Mouse (Mus musculus): ENCODE results near the gene Klf13. TPM values are rescaled to one million over a fixed set of nuclear protein-coding genes. Genes with fewer than 3 reads are reported as not detected.

The Klf13 gene
- polyA plus RNA-seq, 1 experiment from 2014 or later, result 26.9 TPM

GRCm38 (mm10) chr7:63984329-63984728 is 45.6 kb upstream of the Klf13 start:
- ATAC-seq (ENCODE audit: low FRiP score, low TSS enrichment) (no peak), DNase-seq (ENCODE audit: low spot score) (no peak)
- TF ChIP-seq EP300 (optimal IDR thresholded peaks at IDR 0.05) (no peak), CTCF (IDR thresholded peaks at IDR 0.05; ENCODE audit: low read depth) (no peak)
- no peaks in the 10 kb centered on the region for H3K9me3 ChIP-seq (ENCODE audit: control insufficient read depth, low read length)
- WGBS, result 73% methylated on average over 2 of the region's 2 CpGs
- no peak overlapping the region for H3K4me2 ChIP-seq (replicated peaks; ENCODE audit: low read depth)
- H3K27me3 ChIP-seq (ENCODE audit: control insufficient read depth, insufficient read depth, low read length), result no peaks in the 10 kb centered on the region
- H3K9ac ChIP-seq (ENCODE audit: low read length), result no peak overlapping the region
- no peak overlapping the region for H3K27ac ChIP-seq (replicated peaks)
- no peak overlapping the region for H3K4me3 ChIP-seq (ENCODE audit: low read depth, low read length)
- H3K4me1 ChIP-seq (replicated peaks; ENCODE audit: control insufficient read depth, insufficient read depth), result no peaks in the 10 kb centered on the region
- H3K36me3 ChIP-seq (ENCODE audit: control insufficient read depth, insufficient read depth, low read length), result no peaks in the 10 kb centered on the region

GRCm38 (mm10) chr7:63977631-63978030 is 38.9 kb upstream of the Klf13 start:
- TF ChIP-seq EP300 (optimal IDR thresholded peaks at IDR 0.05) (no peak), CTCF (IDR thresholded peaks at IDR 0.05; ENCODE audit: low read depth) (no peak)
- Histone ChIP-seq H3K4me1 (replicated peaks; ENCODE audit: control insufficient read depth, insufficient read depth) (no peaks in the 10 kb centered on the region), H3K9me3 (ENCODE audit: control insufficient read depth, low read length) (no peaks in the 10 kb centered on the region), H3K36me3 (ENCODE audit: control insufficient read depth, insufficient read depth, low read length) (no peaks in the 10 kb centered on the region), H3K4me3 (ENCODE audit: low read depth, low read length) (no peak overlapping the region), H3K4me2 (replicated peaks; ENCODE audit: low read depth) (no peak overlapping the region), H3K9ac (ENCODE audit: low read length) (no peak overlapping the region), H3K27ac (replicated peaks) (no peak overlapping the region), H3K27me3 (ENCODE audit: control insufficient read depth, insufficient read depth, low read length) (no peaks in the 10 kb centered on the region)
- ATAC-seq (ENCODE audit: low FRiP score, low TSS enrichment) (no peak), DNase-seq (ENCODE audit: low spot score) (no peak)
- WGBS, result 85% methylated on average over 4 of the region's 4 CpGs

GRCm38 (mm10) chr7:63970986-63971385 is 32.3 kb upstream of the Klf13 start:
- Histone ChIP-seq H3K9me3 (ENCODE audit: control insufficient read depth, low read length) (no peaks in the 10 kb centered on the region), H3K4me1 (replicated peaks; ENCODE audit: control insufficient read depth, insufficient read depth) (no peaks in the 10 kb centered on the region), H3K4me2 (replicated peaks; ENCODE audit: low read depth) (no peak overlapping the region), H3K27ac (replicated peaks) (no peak overlapping the region), H3K36me3 (ENCODE audit: control insufficient read depth, insufficient read depth, low read length) (no peaks in the 10 kb centered on the region), H3K9ac (ENCODE audit: low read length) (no peak overlapping the region), H3K27me3 (ENCODE audit: control insufficient read depth, insufficient read depth, low read length) (no peaks in the 10 kb centered on the region), H3K4me3 (ENCODE audit: low read depth, low read length) (no peak overlapping the region)
- DNase-seq (ENCODE audit: low spot score), result no peak
- TF ChIP-seq CTCF (IDR thresholded peaks at IDR 0.05; ENCODE audit: low read depth) (no peak), EP300 (optimal IDR thresholded peaks at IDR 0.05) (no peak)
- ATAC-seq (ENCODE audit: low FRiP score, low TSS enrichment), result no peak
- WGBS, result 73% methylated on average over 4 of the region's 4 CpGs

GRCm38 (mm10) chr7:63969941-63970340 is 31.2 kb upstream of the Klf13 start:
- no peak overlapping the region for H3K4me3 ChIP-seq (ENCODE audit: low read depth, low read length)
- no peak for ATAC-seq (ENCODE audit: low FRiP score, low TSS enrichment)
- TF ChIP-seq CTCF (IDR thresholded peaks at IDR 0.05; ENCODE audit: low read depth), result no peak
- no peak overlapping the region for H3K9ac ChIP-seq (ENCODE audit: low read length)
- no peak overlapping the region for H3K27ac ChIP-seq (replicated peaks)
- WGBS, result 82% methylated on average over 3 of the region's 3 CpGs
- no peaks in the 10 kb centered on the region for H3K4me1 ChIP-seq (replicated peaks; ENCODE audit: control insufficient read depth, insufficient read depth)
- no peaks in the 10 kb centered on the region for H3K9me3 ChIP-seq (ENCODE audit: control insufficient read depth, low read length)
- DNase-seq (ENCODE audit: low spot score), result no peak
- H3K4me2 ChIP-seq (replicated peaks; ENCODE audit: low read depth), result no peak overlapping the region
- no peaks in the 10 kb centered on the region for H3K27me3 ChIP-seq (ENCODE audit: control insufficient read depth, insufficient read depth, low read length)
- no peaks in the 10 kb centered on the region for H3K36me3 ChIP-seq (ENCODE audit: control insufficient read depth, insufficient read depth, low read length)

- no peak overlapping the region for H3K4me3 ChIP-seq (ENCODE audit: low read depth, low read length)
- no peaks in the 10 kb centered on the region for H3K9me3 ChIP-seq (ENCODE audit: control insufficient read depth, low read length)
- no peak overlapping the region for H3K9ac ChIP-seq (ENCODE audit: low read length)
- H3K27me3 ChIP-seq (ENCODE audit: control insufficient read depth, insufficient read depth, low read length), result no peaks in the 10 kb centered on the region
- no peak for TF ChIP-seq CTCF (IDR thresholded peaks at IDR 0.05; ENCODE audit: low read depth)
- no peak for TF ChIP-seq EP300 (optimal IDR thresholded peaks at IDR 0.05)
- H3K36me3 ChIP-seq (ENCODE audit: control insufficient read depth, insufficient read depth, low read length), result no peaks in the 10 kb centered on the region
- ATAC-seq (ENCODE audit: low FRiP score, low TSS enrichment) (no peak), DNase-seq (ENCODE audit: low spot score) (no peak)
- H3K27ac ChIP-seq (replicated peaks), result no peak overlapping the region; the same call in 1 of the 2 replicates
- no peak overlapping the region for H3K4me2 ChIP-seq (replicated peaks; ENCODE audit: low read depth)
- no peaks in the 10 kb centered on the region for H3K4me1 ChIP-seq (replicated peaks; ENCODE audit: control insufficient read depth, insufficient read depth)
- 78% methylated on average over 5 of the region's 5 CpGs for WGBS
Measured at GRCm38 (mm10) chr7:63965635-63966418, 27.1 kb upstream of the Klf13 start.

GRCm38 (mm10) chr7:63965135-63965534 is 26.4 kb upstream of the Klf13 start:
- peak; percentile 85 for ATAC-seq (ENCODE audit: low FRiP score, low TSS enrichment)
- 64% methylated on average over 2 of the region's 2 CpGs for whole genome bisulfite sequencing
- Histone ChIP-seq H3K27ac (replicated peaks) (no peak overlapping the region), H3K4me1 (replicated peaks; ENCODE audit: control insufficient read depth, insufficient read depth) (no peaks in the 10 kb centered on the region), H3K4me3 (ENCODE audit: low read depth, low read length) (no peak overlapping the region), H3K9ac (ENCODE audit: low read length) (no peak overlapping the region), H3K27me3 (ENCODE audit: control insufficient read depth, insufficient read depth, low read length) (no peaks in the 10 kb centered on the region), H3K4me2 (replicated peaks; ENCODE audit: low read depth) (no peak overlapping the region), H3K9me3 (ENCODE audit: control insufficient read depth, low read length) (no peaks in the 10 kb centered on the region), H3K36me3 (ENCODE audit: control insufficient read depth, insufficient read depth, low read length) (no peaks in the 10 kb centered on the region)
- peak; percentile 60 for DNase-seq (ENCODE audit: low spot score)
- TF ChIP-seq EP300 (optimal IDR thresholded peaks at IDR 0.05) (no peak), CTCF (IDR thresholded peaks at IDR 0.05; ENCODE audit: low read depth) (peak; percentile 43; the same call in 1 of the 2 replicates)
